Mouse (Mus musculus): ENCODE data around the gene Neu1.
"Not testable (repeated sequence)": the region's sequence is repeated elsewhere in the genome, so short reads cannot be mapped to it uniquely, and the experiment has no call there.

Neu1 gene

GRCm38 (mm10) chr17:34901948-34902347 is 29.1 kb upstream of the Neu1 start:
- DNase-seq (ENCODE audit: low read depth in 2 of 2, low spot score in 2 of 2) = not testable (repeated sequence)

GRCm38 (mm10) chr17:34902895-34903294 is 28.2 kb upstream of the Neu1 start:
- no peak for DNase-seq (ENCODE audit: low read depth in 2 of 2, low spot score in 2 of 2)

- no peak for DNase-seq (ENCODE audit: low read depth in 2 of 2, low spot score in 2 of 2)
Measured at GRCm38 (mm10) chr17:34910982-34911381, 20.1 kb upstream of the Neu1 start.

- peak; percentile 93 for DNase-seq (ENCODE audit: low read depth in 2 of 2, low spot score in 2 of 2)
Measured at GRCm38 (mm10) chr17:34911945-34912351, 19.1 kb upstream of the Neu1 start.

- no peak for DNase-seq (ENCODE audit: low read depth in 2 of 2, low spot score in 2 of 2)
Measured at GRCm38 (mm10) chr17:34913930-34914665, 17.0 kb upstream of the Neu1 start, which contains the start of gene Slc44a4. Gene Slc44a4, plus strand, starts transcription at chr17:34914466.

DNA sequence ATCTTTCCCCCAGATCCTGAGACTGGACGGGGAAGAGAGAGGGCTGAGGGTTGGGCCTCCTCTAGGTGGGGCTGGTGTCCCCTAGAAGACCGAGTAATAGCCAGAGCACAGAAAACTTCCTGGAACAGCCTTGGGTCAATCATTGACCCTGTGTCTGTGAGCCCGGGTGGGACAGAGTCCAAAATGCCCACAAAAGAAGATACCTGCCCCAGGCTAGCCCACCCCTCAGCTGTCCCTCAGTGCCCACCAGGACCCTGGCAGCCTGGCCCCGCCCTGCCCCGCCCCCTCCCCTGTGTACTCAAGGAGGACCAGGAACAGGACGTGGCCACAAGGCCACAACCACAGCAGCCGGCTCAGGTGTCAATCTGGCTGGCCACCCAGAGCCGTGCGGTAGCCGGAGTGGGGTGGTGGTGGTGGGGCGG is 15.6 kb upstream of the Neu1 start:
- no peak for DNase-seq (ENCODE audit: low read depth in 2 of 2, low spot score in 2 of 2)

DNA sequence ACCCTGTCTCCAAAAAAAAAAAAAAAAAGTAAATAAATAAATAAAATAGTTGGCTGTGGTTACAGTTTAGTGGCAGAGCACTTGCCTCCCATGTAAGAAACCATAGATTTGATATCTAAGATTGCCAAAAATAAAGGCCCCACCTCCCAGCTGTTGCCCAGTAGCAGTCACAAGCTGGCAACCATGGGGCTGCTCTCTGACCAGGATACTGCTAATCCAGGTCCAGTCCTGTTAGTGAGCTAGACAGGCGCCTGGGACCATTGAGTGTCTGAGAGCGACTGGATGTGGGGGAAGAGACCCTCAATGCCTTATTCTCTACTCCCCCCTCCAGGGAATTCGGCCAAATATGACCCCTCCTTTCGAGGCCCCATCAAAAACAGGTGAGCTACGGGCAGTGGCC is 14.7 kb upstream of the Neu1 start:
- DNase-seq (ENCODE audit: low read depth in 2 of 2, low spot score in 2 of 2) = no peak

DNA sequence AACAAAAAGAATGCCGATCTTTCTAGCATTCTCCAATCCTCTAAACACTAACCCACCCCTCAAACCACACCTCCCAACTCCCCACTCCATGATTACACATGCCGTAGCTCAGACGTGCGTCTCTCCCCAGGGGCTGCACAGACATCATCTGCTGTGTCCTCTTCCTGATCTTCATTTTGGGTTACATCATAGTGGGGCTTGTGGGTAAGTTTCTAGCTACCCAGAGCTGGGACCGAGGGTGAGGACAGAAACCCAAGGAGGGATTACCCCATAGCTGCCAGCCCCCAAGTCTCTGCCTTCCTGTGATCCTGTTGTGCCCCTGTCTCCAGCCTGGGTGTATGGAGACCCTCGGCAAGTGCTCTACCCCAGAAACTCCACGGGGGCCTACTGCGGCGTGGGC is 13.9 kb upstream of the Neu1 start:
- no peak for DNase-seq (ENCODE audit: low read depth in 2 of 2, low spot score in 2 of 2)

DNA sequence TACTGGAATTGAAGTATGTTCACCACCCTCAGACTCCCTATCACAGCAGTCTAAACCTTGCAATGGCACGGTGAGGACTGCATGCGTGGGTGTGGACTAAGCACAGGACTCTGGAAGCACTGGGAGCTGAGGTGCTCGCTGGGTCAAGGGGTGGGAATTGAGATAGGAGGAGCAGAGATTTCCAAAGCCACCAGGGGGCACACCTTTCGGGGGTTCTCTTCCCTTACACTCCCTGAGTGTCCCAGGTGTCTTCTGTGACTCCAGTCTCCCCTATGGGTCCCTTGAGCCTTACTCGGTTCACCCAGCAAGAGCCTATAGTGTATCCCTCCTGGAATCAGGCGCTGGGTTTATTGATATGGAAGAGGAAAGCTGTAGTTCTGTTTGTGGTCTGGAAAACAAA is 8.1 kb upstream of the Neu1 start:
- no peak for DNase-seq (ENCODE audit: low read depth in 2 of 2, low spot score in 2 of 2)

DNA sequence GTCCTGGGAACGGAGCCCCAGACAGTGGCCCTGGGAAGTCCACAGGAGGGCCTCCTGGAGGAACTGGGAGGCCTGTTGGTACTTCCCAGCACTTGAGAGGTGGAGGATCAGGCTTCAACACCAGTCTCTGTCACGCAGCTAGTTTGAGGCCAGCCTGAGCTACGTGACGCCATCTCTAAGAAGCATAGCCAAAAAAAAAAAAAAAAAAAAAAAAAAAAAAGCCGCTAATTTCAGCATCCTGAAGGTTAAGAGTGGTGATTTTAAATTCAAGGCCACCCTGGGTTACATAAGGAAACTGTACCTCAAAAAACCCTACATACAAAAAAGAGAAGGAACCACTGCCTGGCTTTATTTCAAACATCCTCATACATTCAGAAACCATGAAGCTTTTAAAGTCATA is 6.8 kb upstream of the Neu1 start:
- DNase-seq (ENCODE audit: low read depth in 2 of 2, low spot score in 2 of 2) = no peak

DNA sequence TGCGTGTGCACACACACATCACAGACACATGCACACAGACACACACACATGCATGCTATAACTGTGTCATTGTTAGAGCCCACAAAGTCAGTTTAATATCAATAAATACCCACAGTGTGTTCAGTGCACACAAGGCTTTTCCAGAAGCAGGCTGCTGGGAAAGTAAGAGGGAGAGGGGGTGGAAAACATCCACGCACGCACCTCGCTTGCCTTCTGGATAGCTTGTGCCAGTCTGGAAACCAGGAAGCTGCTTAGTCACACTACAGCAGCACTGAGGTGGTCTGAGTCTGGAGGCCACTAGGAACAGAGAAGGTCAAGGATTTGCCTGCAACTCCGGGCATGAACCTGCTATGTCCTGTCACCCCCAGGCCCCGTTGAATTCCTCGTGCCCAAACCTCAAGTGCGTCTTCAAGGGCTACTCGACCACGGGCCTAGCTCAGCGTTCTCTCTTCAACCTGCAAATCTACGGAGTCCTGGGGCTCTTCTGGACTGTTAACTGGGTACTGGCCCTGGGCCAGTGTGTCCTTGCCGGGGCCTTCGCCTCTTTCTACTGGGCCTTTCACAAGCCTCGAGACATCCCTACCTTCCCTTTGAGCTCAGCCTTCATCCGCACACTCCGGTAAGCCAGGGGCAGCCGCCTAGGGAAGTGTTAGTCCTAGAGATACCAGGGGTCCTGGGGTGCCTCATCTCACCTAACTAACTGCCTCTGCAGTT is 3.6 kb upstream of the Neu1 start:
- no peak for DNase-seq (ENCODE audit: low read depth in 2 of 2, low spot score in 2 of 2)

DNA sequence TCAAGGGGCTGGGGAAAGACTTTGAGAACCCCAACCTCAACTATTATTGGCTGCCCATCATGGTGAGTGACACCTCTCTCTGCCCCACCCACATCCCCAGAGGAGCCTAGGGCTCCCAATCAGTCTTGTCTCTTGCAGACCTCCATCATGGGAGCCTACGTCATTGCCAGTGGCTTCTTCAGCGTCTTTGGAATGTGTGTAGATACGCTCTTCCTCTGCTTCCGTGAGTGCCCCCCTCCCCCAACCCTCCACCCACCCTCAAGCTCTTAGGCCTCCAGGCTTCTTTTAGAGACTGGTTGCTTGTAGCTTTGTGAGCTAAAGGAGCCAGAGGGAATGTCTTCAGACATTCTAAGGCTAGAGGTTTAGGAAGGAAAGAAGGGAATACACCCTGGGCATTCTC is 2.2 kb upstream of the Neu1 start:
- no peak for DNase-seq (ENCODE audit: low read depth in 2 of 2, low spot score in 2 of 2)

- peak; percentile 28 to 49 for DNase-seq (ENCODE audit: low read depth in 2 of 2, low spot score in 2 of 2)
Measured at GRCm38 (mm10) chr17:34931735-34932098, 664 bp downstream of the Neu1 start.

GRCm38 (mm10) chr17:34932287-34932686 is 1.2 kb downstream of the Neu1 start:
- DNase-seq (ENCODE audit: low read depth in 2 of 2, low spot score in 2 of 2) = peak in 1 of 2 experiments; percentile 27

DNA sequence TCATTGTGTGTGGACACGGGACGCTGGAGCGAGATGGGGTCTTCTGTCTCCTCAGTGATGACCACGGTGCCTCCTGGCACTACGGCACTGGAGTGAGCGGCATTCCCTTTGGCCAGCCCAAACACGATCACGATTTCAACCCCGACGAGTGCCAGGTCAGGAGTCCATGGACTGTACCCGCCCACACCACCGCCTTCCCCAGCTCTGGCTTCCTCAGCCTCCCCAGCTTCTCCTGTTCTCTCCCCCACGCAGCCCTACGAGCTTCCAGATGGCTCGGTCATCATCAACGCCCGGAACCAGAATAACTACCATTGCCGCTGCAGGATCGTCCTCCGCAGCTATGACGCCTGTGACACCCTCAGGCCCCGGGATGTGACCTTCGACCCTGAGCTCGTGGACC is 3.0 kb downstream of the Neu1 start:
- DNase-seq (ENCODE audit: low read depth in 2 of 2, low spot score in 2 of 2) = no peak

DNA sequence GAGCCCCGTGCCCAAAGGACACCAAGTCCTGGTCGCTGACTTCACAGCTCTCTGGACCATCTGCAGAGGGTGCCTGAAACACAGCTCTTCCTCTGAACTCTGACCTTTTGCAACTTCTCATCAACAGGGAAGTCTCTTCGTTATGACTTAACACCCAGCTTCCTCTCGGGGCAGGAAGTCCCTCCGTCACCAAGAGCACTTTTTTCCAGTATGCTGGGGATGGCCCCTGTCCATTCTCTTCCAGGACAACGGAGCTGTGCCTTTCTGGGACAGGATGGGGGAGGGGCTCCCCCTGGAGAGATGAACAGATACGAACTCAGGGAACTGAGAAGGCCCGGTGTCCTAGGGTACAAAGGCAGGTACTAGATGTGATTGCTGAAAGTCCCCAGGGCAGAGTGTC is 3.8 kb downstream of the Neu1 start:
- no peak for DNase-seq (ENCODE audit: low read depth in 2 of 2, low spot score in 2 of 2)

DNA sequence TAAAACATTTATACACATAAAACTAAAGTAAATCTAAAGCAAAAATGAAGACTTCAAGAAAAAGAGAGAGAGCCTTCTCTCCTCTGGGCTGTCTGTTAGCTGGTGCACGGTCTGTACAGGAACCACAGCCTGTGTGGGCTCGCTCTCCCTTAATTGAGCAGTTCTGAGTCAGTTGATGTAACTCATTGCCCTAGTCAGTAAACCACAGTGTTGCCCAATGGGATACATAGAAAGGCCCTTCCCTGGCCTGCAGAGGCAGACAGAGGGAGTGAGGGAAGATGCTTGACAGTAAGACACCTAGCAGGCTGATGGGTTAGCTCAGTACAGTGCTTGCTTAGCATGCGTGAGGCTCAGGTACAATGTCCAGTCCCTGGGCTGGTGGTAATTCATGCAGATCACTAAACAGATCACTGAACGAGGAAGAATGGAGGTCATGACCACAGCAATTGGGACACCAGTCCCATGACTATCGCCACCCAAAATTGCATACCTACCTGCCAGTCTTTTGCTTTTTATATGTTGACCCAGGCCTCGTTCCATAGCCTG is 7.0 kb downstream of the Neu1 start:
- no peak for DNase-seq (ENCODE audit: low read depth in 2 of 2, low spot score in 2 of 2)

DNA sequence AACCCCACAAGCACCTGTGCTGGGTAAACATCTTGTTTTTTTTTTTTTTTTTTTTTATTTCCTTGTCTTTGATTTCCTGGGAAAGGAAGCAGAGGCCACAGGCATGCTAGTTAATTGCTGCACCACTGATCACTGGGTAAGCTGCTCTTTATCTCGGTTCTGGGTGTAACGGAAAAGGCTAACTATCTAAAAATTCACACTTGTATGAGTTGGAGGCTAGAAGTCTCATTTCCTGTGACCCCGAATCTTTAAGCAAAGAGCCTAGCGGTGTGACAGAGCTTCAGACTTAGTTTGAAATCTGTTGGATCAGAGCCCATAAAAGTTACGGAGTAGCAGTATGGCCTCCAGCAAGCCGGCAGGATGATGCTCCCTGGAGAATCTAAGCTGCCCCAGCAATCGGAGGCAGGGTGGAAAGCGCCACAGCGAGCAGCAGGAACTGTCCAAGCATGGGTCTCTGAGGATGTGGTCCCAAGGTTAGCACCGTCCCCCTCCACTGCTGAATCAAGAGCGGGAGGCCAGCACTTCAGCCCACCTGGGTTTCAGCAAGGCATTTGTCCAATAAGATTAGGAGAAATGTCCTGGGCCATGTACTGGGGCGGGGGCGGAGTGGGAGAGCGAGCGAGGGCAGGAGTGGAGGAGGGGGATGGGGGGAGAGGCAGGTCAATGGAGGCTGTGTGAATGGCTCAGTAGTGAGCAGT is 10.4 kb downstream of the Neu1 start:
- DNase-seq (ENCODE audit: low read depth in 2 of 2, low spot score in 2 of 2) = no peak

- no peak for DNase-seq (ENCODE audit: low read depth in 2 of 2, low spot score in 2 of 2)
Measured at GRCm38 (mm10) chr17:34943128-34943815, 12.2 kb downstream of the Neu1 start.

DNA sequence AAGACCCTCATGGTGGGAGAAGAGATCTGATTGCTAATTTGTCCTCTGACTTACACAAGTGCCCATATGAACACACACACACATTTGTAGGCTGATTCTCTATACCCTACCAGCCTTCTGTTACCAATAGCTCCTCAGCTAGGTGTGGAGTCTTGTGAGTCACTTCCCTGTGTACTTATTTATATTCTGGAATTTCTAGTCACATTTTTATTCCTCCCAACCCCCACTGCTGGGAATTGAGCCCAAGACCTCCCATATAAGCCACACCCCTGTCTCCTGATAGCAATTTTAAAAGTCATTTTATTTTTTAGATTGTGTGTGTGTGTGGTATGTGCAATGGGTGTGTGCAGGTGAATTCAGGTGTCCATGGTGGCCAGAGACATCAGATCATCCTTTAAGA is 13.3 kb downstream of the Neu1 start:
- DNase-seq (ENCODE audit: low read depth in 2 of 2, low spot score in 2 of 2) = no peak

GRCm38 (mm10) chr17:34946486-34947140 is 15.6 kb downstream of the Neu1 start:
- no peak for DNase-seq (ENCODE audit: low read depth in 2 of 2, low spot score in 2 of 2)

All from CD8-positive naive resting alpha-beta T cell, adult 2 months (primary cell).